Mouse (Mus musculus) heart, postnatal 25 days (tissue): ENCODE measurements at regions not wholly inside any gene's neighbourhood (a gene's known extent, or its start where the extent isn't known, plus 50 kb on each side); places are given as distances from the start of the nearest gene placed in this dataset.

Experiments used
- DNase-seq: peaks from one replicate; pipeline ENCODE4 v3.0.0; 2022; ENCODE audit warnings: low spot score
- intact Hi-C: fragments of 180-260 bp; cut with DNase I; formaldehyde crosslinking; loops from one replicate; pipeline ENCODE4 v1.15.1; 2025

DNA sequence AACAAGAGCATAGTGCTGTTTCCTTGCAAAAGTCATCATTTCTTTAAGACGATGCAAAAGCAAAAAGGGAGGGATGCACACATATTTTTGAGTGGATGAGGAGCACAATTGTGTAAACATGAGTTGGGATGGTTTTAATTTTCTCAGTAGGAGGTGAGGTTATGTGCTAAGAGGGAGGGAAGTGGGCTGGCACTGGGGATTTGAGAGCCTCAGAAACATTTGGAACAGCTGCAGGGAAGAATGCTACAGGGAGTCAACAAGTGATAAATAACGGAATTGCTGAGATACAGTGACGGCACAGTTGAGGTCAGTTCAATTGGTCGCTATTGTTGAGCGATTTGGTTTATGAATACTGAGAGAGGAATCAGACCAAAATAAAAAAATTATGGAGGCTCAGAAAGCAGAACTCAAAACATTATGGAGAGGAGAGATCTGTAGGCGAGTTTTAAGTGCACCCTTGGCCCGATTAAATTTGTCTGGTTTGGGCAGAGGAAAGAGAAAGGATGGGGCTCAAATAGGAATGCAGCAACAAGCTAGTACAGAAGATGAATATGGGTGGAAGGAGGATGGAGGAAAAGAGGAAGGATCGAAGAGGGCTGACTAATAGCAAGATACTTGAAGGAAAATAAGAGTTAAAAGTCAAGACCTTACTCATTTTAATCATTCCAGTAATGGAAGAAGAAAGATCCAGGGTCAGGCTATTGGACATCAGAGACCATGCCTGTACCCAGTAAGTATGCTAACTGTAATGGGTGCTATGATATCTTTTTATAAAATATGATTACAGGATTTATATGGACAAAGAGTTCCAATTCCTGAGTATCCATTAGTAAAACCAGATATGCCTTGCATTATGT, 259.0 kb downstream of the Trim52 start:
- DNase-seq, result peak; percentile 3
- intact Hi-C loops, result no loop called here

- intact Hi-C loops, result no loop called here
- DNase-seq, result no peak
These were observed 259.7 kb downstream of the Trim52 start for GRCm38 (mm10) chr14:106365624-106366118.

- intact Hi-C loops, result no loop called here
- no peak for DNase-seq
These were observed 267.5 kb downstream of the Trim52 start for GRCm38 (mm10) chr14:106373451-106373850.

- intact Hi-C loops, result no loop called here
- DNase-seq, result no peak
These were observed 273.6 kb downstream of the Trim52 start for GRCm38 (mm10) chr14:106379645-106380044.

DNA sequence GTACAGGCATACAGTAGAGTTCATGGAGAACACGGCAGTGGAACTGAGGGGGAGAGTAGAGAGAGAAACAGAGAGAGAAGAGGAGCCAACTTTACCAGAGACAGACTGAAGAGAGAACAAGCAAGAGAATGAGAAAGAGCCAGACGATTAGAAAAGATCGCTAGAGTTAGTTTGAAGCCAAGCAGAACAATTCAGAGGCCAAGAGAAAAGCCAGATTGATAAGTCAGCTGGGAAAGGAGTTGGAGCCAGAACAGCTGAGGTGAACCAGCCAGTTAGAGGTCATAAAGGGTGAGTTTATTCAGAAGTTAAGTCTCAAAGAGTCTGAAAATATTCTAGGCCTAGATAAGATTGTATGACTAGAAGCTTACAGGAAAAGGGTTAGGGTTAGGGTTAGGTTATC, 281.7 kb downstream of the Trim52 start:
- peak; percentile 26 for DNase-seq
- intact Hi-C loops, result no loop called here

GRCm38 (mm10) chr14:106390546-106390945, 284.5 kb downstream of the Trim52 start:
- intact Hi-C loops, result no loop called here
- DNase-seq, result no peak

- no peak for DNase-seq
- intact Hi-C loops, result no loop called here
These were observed 288.0 kb downstream of the Trim52 start for GRCm38 (mm10) chr14:106393978-106394377.

DNA sequence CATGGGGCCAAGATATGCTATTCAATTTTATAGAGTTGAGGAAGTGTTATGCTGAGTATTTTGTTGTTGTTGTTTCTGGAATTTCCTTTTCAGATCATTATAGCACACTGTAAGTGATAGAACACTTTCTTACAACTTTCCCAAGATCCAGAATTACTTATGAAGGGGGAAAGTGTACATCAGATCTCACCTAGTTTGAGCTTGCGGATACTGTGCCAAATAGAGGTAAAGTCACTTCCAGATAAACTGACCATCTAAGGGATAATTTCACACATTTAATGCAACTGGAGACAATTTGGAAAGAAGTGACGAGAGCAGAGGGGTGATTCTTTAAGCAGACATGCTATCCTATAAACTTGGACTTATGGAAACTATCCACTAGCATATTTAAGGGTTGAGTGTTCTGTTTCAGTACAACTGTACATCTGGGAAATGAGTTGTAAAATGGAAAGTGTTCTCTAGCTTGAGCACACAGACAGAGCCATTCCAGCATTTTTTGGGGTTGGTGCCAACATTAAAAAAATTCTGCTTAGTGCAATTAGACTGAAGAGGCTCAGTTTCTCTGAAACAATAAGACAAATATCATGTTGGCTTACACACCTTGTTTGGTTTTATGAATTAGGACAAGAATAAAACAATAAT, 307.0 kb downstream of the Trim52 start:
- no peak for DNase-seq
- intact Hi-C loops, result no loop called here

DNA sequence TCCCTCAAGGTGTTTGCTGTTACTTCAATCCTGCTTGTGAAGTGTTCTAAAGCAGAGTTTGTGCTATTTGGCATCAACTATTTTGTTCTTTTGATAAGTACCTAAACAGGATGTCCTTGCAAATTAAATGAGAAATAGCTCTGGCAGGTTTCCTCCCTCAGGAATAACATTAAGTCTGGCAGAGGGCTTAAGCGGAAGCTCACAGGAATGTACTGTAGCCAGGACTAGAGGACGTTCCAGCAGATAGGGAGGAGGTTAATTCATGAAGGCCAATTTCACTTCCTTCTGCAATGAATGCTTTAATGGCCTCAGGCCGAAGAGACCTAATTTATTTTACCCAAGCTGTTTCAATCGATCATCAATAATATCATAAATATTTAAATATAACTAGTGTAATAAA, 318.7 kb downstream of the Trim52 start:
- intact Hi-C loops, result loop anchor here (5.0 kb wide), 1 partner anchor 212 kb away; no protein-coding TSS in a partner anchor
- DNase-seq, result peak; percentile 5

DNA sequence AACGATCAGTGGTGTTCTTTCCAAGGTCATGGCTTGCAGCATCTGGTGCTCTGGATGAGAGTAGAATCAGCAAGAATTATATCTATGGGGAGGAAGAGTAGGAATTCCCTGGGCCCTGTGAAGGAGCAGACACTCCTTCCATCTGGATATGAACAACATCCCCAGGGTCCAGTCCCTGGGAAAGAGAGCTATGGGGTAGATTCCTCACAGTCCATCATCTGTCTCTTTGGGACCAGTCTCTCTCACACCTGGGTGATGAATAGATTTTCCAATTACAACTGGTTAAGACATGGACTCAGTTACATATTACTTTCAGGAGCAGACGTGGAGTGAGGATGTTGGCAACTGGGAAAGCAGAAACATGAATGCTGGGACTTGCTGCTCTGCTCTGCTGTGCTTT, 322.6 kb downstream of the Trim52 start:
- no peak for DNase-seq
- intact Hi-C loops, result loop anchor here (5.0 kb wide), 1 partner anchor 216 kb away; no protein-coding TSS in a partner anchor

DNA sequence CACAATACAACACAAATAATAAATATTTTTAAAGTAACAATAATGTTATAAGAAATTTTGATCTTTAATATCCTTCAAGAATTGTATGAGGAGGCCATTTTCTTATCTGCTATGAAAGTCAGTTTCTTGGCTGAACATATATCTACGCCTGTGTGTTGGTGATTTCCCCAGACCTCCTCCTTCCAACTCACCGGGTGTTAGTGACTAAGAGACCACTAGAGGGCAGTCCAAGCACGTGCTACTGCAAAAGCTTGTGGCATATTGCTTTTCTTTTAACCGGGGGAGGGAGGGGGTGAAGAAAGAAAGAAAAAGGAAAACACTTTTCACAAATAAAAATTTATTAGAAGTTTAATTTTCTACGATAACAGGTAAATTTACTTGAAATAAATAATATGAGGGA, 333.3 kb downstream of the Trim52 start:
- intact Hi-C loops, result no loop called here
- DNase-seq, result peak; percentile 26

DNA sequence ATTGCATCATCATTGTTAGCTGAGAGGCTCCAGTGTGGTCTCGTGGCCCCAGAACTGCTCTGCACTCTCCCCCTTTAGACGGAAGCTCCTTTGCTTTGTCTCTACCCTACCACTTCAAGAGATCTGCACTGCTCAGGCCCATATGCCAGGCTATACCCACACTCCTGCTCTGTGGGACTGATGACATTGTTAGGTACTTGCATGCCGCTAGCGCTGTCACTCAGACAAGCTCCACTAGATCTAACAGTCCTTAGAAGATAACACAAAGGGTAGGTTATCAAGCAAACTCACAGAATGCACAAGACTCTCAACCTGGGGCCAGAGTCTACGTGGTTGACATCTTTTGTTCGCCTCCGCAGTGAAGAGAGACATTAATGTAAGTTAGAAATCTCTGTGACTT, 383.1 kb downstream of the Trim52 start:
- DNase-seq, result no peak
- intact Hi-C loops, result no loop called here

DNA sequence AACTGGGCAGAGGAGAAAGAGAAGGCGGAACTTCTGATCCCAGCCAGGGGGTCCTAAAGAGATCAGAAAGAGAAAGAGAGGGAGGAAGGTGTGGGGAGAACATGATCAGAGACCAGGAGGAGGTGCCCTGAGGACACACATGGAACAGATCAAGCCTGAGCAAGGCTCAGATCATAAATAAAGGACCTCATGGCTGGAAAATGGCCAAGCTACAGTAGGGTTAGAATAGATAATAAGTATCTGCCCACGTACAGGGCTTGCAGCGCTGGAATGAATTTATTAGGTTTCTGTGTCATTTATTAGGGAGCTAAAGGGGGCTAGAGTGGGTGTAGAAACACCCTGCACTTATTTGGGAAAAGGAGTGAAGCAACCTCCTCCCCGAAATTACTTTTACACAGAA, 385.4 kb downstream of the Trim52 start:
- intact Hi-C loops, result loop anchor here (10.0 kb wide), 2 partner anchors 587 to 1177 kb away; no protein-coding TSS in a partner anchor

DNA sequence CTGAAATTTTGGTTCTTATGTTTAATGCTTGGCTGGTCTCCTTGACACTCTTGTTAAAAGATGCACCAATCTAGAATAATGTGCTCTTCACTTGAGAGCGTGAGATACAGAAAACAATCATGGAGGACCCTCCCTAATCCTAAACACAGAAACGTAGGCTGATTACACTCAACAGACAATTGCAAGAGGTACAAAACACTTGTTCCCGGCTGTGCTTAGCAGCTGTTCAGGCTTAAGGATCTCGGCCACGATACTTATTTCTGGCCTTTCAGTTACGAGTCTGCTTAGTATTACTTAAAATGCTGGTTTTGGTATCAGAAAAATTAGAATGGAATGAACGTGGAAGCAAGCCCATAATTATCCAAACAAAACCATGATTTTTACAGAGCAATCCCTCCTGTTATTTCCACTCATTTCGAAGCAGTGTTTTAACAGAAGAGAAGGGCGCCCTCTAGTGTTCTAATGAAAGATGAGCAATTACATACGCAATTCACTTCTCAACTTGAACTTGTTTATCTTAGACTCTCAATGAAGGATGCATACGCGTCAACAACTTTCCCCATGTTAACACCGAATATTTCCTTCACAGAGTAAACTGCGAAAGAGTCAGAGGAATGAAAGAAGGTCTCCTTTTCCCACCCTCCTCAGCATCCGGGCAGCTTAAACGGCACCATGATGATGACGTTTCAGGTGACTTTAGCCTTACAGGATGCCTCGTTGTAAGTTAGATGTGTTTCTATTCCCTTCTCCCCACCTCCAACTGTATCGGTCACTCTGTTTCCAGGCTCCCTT, 394.5 kb downstream of the Trim52 start:
- intact Hi-C loops, result loop anchor here (10.0 kb wide), 1 partner anchor 1106 kb away; no protein-coding TSS in a partner anchor
- no peak for DNase-seq

More for the DNA sequence above, 385.4 kb downstream of the Trim52 start:
- no peak for DNase-seq

DNA sequence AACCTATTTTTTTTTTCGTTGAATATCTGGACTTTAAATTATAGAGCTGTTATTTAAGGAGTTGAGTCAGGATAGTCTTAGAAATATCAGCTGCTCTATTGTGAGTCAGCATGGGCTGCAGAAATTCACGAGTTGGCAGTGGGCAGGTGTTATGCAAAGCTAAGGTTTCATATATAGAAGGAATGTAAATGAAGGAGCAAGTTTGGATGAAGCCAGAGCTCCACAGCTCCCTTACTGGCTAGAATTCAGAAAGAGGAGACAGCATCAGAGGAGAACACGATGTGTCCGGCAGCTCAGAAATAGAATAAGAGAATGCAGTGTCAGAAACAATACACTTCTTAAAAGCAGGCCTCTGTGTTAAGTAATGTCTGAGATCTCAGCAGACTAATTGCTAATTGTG, 400.9 kb downstream of the Trim52 start:
- no peak for DNase-seq
- intact Hi-C loops, result loop anchor here (10.0 kb wide), 1 partner anchor 1112 kb away; no protein-coding TSS in a partner anchor

DNA sequence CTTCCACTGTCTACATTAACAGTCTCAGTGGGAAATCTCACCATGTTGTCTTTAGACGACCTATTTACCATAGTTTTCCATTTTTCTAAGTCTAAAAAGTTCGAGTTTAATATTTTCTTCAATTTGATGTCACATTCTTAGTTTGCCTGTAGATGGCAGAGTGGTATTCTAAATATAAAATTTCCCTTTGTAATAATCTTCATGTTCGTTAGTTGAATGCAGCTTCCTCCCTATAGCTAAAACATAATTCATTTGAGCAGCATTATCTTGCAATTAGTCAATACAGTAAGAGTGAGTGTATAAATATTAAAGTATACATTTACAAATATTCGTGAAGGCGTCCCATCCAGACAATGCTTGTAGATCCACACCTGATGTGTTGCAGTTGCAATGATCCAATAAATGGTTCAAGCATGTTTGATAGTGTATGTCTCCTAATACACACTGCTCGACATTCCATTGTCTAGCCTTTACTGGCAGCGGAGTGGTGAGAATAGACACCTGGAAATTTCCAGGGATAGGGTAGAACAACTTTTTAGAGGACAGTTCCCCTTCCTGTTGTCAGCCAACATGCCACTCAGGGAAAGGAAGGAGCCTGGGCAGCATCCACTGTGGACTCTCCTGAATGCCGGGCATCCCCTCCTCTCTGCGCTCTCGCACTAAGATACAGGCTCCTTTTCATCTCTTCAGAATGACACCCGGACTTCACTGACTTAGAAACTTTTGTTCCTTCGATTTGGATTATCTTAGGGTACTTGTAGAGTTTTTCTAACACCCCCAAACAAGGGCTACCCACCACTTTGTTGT, 412.8 kb downstream of the Trim52 start:
- DNase-seq, result no peak
- intact Hi-C loops, result no loop called here

DNA sequence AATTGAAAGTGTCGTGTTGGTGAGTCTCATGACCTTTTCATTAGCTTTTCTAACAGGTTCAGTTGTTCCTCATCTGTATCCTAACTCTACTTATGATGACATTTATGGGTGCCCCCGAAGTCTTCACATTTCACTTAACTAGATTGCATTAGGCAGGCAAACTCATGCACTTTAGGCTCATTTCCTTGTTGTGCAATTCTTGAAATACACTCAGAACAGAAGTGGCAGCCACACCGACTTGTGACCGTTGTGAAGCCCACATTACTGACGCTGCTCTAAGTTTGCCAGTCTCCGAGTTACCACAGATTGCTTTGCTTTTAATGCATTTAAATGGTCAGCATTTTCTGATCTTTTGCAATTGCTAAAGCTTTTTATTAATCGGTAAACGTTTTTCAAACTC, 414.8 kb downstream of the Trim52 start:
- no peak for DNase-seq
- intact Hi-C loops, result no loop called here

- no peak for DNase-seq
- intact Hi-C loops, result no loop called here
These were observed 444.2 kb downstream of the Trim52 start for GRCm38 (mm10) chr14:106550150-106550549.

DNA sequence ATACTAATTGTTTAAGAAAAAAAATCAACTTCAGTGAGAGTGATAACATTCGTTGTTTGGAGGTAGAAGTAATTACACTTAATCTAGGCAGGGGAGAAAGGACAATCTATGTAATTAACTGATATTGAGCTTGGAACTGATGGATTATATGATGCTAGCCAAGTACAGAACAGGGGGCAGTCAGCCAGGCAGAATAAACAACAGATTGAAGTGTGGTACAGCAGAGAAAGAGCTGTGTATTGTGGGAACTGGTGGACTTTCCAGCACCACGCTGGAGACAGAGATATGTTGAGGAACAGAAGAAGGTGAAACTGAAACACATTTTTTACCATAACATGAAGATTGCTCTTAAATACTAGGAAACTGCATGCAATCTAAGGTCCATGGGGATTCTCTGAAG, 473.3 kb downstream of the Trim52 start:
- no peak for DNase-seq
- intact Hi-C loops, result no loop called here
